Mouse (Mus musculus) liver, embryonic 16.5 days (tissue): Measurements from ENCODE around the gene Car10. TPM values are rescaled to one million over a fixed set of nuclear protein-coding genes. Genes with fewer than 3 reads are reported as not detected.
"Not testable (repeated sequence)": the region's sequence is repeated elsewhere in the genome, so short reads cannot be mapped to it uniquely, and the experiment has no call there.

Source experiments
- ATAC-seq: fragments of 200-750 bp; cut with Nextera tagmentation; 2 replicates; pipeline ENCODE4 v1.8.0; 2017; ENCODE audit warnings: low read depth, mild to moderate bottlenecking, moderate number of reproducible peaks, moderate library complexity
- H3K27ac ChIP-seq: fragments of 300-500 bp; sonication (generic); 2 replicates; pipeline ENCODE4 v1.5.1; 2014; ENCODE audit warnings: mild to moderate bottlenecking, low read length
- H3K27me3 ChIP-seq: fragments of 300-500 bp; sonication (generic); 2 replicates; pipeline ENCODE4 v1.6.1; 2014; ENCODE audit warnings: low read depth, low read length, mixed read lengths; ENCODE audit not compliant: control insufficient read depth, insufficient read depth
- H3K36me3 ChIP-seq: fragments of 300-500 bp; sonication (generic); 2 replicates; pipeline ENCODE4 v1.6.1; 2014; ENCODE audit warnings: mild to moderate bottlenecking; ENCODE audit not compliant: control insufficient read depth, insufficient read depth
- H3K4me1 ChIP-seq: fragments of 300-500 bp; sonication (generic); 2 replicates; pipeline ENCODE4 v1.6.1; 2014; ENCODE audit warnings: low read depth, low read length, mixed read lengths; ENCODE audit not compliant: control insufficient read depth
- H3K4me2 ChIP-seq: fragments of 300-500 bp; sonication (generic); 2 replicates; pipeline ENCODE4 v1.6.1; 2014; ENCODE audit warnings: low read depth, low read length, mixed read lengths
- H3K4me3 ChIP-seq: fragments of 300-500 bp; sonication (generic); 2 replicates; pipeline ENCODE4 v1.5.1; 2014; ENCODE audit warnings: low read depth, mild to moderate bottlenecking, low read length
- H3K9ac ChIP-seq: fragments of 300-500 bp; sonication (generic); 2 replicates; pipeline ENCODE4 v1.6.1; 2014; ENCODE audit warnings: low read depth, low read length
- H3K9me3 ChIP-seq: fragments of 300-500 bp; sonication (generic); replicated peaks from 2 replicates; pipeline ENCODE4 v1.6.1; 2016; ENCODE audit warnings: low read length; ENCODE audit not compliant: control insufficient read depth
- WGBS: fragments of 180-500 bp; shearing (Covaris S2); extraction: QIAGEN DNeasy Blood & Tissue Kit; methylation state at CpG from one replicate; pipeline ENCODE4 v1.1.7; 2014; ENCODE audit not compliant: insufficient replicate concordance; 5-methylcytosine and 5-hydroxymethylcytosine counted together
- polyA plus RNA-seq: library from polyadenylated mRNA; unstranded; fragments of >200 nt; fragmentation: Nextera tagmentation; extraction: Ambion mirVana; gene quantifications from 2 replicates; pipeline ENCODE4 v1.2.1, GENCODE M21; 2015

Car10 gene
- polyA plus RNA-seq, 1 experiment from 2014 or later: not detected

DNA sequence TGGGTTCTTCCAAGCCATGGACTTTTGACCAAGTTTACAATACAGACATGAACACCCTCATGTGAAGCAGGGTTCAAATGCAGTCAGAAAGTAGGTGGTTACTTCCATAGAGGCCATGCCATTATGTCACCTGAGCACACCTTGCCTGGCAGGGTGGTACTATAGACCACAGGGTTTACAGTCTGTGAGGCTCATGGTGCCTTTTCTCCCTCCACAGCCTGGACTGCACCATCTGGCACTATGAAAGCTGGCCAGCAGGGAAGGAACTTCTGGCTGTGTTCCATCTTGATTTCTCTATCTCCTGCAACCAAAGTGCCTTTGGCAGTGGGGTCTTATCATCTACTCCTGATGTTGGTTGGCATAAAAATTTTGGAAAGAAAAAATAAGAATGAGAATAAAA, 295.5 kb downstream of the Car10 start:
- not testable (repeated sequence) for H3K9ac ChIP-seq, H3K27ac ChIP-seq, H3K9me3 ChIP-seq, H3K4me2 ChIP-seq, H3K27me3 ChIP-seq, H3K4me1 ChIP-seq, H3K4me3 ChIP-seq, H3K36me3 ChIP-seq, ATAC-seq

- WGBS: 70% methylated on average over 2 of the region's 2 CpGs
Measured at GRCm38 (mm10) chr11:93396356-93396755, 298.5 kb downstream of the Car10 start.

GRCm38 (mm10) chr11:93401167-93401566, 303.3 kb downstream of the Car10 start:
- not testable (repeated sequence) for H3K9ac ChIP-seq, H3K27me3 ChIP-seq, H3K36me3 ChIP-seq, H3K4me3 ChIP-seq, ATAC-seq, H3K9me3 ChIP-seq, H3K27ac ChIP-seq, H3K4me1 ChIP-seq, H3K4me2 ChIP-seq
- WGBS: 45% methylated on average over 1 of the region's 1 CpGs

More at GRCm38 (mm10) chr11:93396356-93396755, 298.5 kb downstream of the Car10 start:
- Histone ChIP-seq H3K27ac (no peak overlapping the region), H3K4me1 (no peaks in the 10 kb centered on the region), H3K9ac (no peak overlapping the region), H3K36me3 (no peaks in the 10 kb centered on the region), H3K9me3 (no peaks in the 10 kb centered on the region), H3K4me3 (no peak overlapping the region), H3K27me3 (no peaks in the 10 kb centered on the region), H3K4me2 (no peak overlapping the region)
- no peak for ATAC-seq

GRCm38 (mm10) chr11:93407981-93408380, 310.2 kb downstream of the Car10 start:
- ATAC-seq: no peak
- no peaks in the 10 kb centered on the region for H3K9me3 ChIP-seq
- no peaks in the 10 kb centered on the region for H3K4me1 ChIP-seq
- H3K36me3 ChIP-seq: no peaks in the 10 kb centered on the region
- H3K27ac ChIP-seq: no peak overlapping the region
- H3K9ac ChIP-seq: no peak overlapping the region
- no peak overlapping the region for H3K4me2 ChIP-seq
- no peaks in the 10 kb centered on the region for H3K27me3 ChIP-seq
- WGBS: 55% methylated on average over 5 of the region's 5 CpGs
- H3K4me3 ChIP-seq: no peak overlapping the region

DNA sequence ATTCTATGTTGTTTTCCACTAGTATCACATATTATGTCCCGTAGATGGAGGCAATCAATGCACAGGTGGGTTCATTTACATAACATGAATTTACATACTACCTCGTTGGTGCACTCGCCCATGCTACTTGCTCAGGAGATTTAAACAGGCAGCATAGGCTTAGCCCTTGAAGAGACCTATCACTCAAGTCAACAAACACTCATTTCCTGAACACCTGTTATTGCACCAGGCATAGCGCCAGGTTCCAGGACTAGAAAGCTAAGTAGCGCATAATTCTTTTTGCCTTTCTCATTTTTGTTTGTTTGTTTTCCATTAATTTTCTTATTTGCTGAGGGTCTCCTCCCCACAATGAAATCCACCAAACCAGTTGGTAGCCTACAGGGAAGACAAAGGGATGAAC, 333.7 kb downstream of the Car10 start:
- no peaks in the 10 kb centered on the region for H3K4me1 ChIP-seq
- no peak overlapping the region for H3K27ac ChIP-seq
- no peaks in the 10 kb centered on the region for H3K27me3 ChIP-seq
- H3K4me3 ChIP-seq: no peak overlapping the region
- 60% methylated on average over 5 of the region's 5 CpGs for WGBS
- H3K4me2 ChIP-seq: no peak overlapping the region
- H3K9me3 ChIP-seq: no peaks in the 10 kb centered on the region
- no peak for ATAC-seq
- no peak overlapping the region for H3K9ac ChIP-seq
- no peaks in the 10 kb centered on the region for H3K36me3 ChIP-seq

DNA sequence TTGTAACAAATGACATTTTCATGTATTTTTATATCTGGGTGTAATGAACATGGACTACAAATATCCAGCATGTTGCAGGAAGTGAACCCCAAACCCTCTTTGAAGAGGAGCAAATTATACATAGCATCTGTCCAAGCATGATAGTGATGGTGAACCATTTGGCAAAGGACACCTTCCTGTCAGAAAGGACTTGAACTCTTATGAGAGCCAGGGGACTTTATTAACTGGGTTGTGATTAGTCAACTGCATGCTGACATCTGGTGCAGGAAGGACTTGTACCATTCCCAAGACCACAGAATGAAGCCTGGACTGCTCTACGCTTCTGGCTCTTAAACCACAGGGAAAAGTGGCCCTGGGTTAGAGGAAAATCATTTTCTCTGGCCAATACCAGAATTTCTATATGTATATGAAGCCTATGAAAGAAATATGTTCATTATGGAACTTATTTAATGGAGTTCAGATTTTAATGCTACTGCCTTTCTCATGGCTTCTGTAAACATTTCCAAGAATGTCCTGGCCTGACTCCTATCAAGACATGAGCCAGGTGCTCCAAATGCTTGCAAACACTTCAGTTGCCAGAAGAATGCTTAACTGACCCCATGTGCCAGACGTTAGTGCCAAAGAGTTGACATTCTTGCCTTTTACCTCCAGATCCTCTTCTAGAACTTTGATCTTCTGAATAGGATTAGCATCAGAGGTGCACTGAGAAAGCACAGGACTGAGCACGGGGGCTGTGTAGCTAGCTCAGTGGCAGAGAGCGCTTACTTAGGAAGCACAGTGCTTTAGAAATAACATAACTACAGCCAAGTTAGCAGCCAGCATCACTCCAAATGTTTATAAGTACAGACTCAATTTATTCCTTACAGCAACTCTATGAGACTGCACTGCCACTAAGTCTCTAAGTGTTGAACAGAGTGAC, 337.4 kb downstream of the Car10 start:
- 42% methylated on average over 4 of the region's 4 CpGs for WGBS
- Histone ChIP-seq H3K36me3 (no peaks in the 10 kb centered on the region), H3K4me3 (no peak overlapping the region), H3K9me3 (no peaks in the 10 kb centered on the region), H3K9ac (no peak overlapping the region), H3K27ac (no peak overlapping the region), H3K27me3 (no peaks in the 10 kb centered on the region), H3K4me2 (no peak overlapping the region), H3K4me1 (no peaks in the 10 kb centered on the region)
- ATAC-seq: no peak

DNA sequence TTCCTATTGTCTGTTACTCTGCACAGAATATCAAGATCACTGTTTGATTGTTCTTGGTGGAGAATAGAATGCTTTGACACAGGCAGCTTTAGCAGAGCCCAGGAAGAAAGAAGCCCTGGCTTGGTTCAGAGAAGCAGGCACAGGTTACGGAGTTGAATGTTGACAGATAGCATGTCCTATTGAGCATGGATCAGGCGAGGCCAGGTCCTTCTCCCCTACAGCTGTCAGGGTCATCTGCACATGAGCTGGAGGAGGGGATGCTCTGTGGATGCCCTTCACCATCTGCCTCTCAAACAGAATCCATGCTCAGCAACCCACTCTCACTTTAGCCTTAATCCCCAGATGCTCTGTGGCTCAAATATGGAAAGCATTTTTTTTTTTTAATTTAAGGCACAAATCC, 339.1 kb downstream of the Car10 start:
- Histone ChIP-seq H3K4me2 (no peak overlapping the region), H3K27ac (no peak overlapping the region), H3K36me3 (no peaks in the 10 kb centered on the region), H3K4me1 (no peaks in the 10 kb centered on the region), H3K9ac (no peak overlapping the region), H3K27me3 (no peaks in the 10 kb centered on the region), H3K4me3 (no peak overlapping the region), H3K9me3 (no peaks in the 10 kb centered on the region)
- no peak for ATAC-seq
- 52% methylated on average over 2 of the region's 2 CpGs for WGBS

DNA sequence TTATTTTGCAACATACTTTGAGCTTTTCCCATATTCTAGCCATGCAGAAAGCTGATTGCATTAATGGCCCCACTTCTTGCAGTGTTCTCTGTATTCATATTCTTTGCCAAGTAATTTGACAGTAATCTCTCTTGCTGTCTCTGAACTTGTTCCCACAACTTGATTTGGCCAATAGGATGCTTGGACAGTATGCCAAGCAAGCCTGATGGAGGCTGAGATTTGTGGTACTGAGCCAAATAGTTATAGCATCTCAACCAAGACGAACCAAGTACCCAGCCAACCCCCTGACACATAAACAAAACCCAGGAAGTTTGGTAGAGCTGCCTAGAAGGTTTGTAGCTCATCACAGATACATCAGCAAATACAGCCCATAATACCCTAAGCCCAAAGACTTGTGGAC, 342.6 kb downstream of the Car10 start:
- no peaks in the 10 kb centered on the region for H3K27me3 ChIP-seq
- no peaks in the 10 kb centered on the region for H3K36me3 ChIP-seq
- no peak overlapping the region for H3K4me2 ChIP-seq
- no peak overlapping the region for H3K27ac ChIP-seq
- H3K9me3 ChIP-seq: no peaks in the 10 kb centered on the region
- 43% methylated on average over 1 of the region's 1 CpGs for WGBS
- H3K4me1 ChIP-seq: no peaks in the 10 kb centered on the region
- no peak overlapping the region for H3K9ac ChIP-seq
- H3K4me3 ChIP-seq: no peak overlapping the region
- ATAC-seq: no peak

- 85% methylated on average over 2 of the region's 2 CpGs for WGBS
- no peak overlapping the region for H3K4me2 ChIP-seq
- no peak for ATAC-seq
Measured at GRCm38 (mm10) chr11:93443777-93444176, 345.9 kb downstream of the Car10 start.

More at GRCm38 (mm10) chr11:93443777-93444176, 345.9 kb downstream of the Car10 start:
- Histone ChIP-seq H3K4me1 (no peaks in the 10 kb centered on the region), H3K4me3 (no peak overlapping the region), H3K27ac (no peak overlapping the region), H3K36me3 (no peaks in the 10 kb centered on the region), H3K27me3 (no peaks in the 10 kb centered on the region), H3K9me3 (no peaks in the 10 kb centered on the region), H3K9ac (no peak overlapping the region)
